Mouse (Mus musculus): ENCODE results near the gene Fmo3. TPM values are rescaled to one million over a fixed set of nuclear protein-coding genes. Genes with fewer than 3 reads are reported as not detected.

Gene Fmo3
- polyA plus RNA-seq (2015; fragmentation: Nextera tagmentation; extraction: Ambion mirVana), result 0.13 TPM in 1 of 2 replicates, not detected in the other

DNA sequence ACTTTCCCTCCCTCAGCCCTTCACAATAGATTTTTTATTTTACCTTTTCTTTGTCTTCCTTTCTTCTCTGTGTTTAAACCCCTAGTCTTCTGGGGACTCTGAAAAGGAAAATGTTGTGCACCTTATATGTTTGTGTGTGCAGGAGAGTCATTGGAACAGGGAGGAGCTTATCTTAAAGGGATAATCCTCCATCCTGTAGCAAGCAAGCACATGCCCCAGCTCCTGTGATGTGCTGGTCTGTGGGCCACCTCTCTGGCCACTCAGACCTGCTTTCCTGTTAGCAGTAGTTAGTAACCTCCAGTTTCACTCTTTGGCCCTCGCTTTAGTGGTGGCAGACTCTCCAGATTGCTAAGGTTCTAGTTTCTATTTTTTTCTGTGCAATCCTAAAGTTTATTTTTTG, at the start of gene Fmo3:
Gene Fmo3 (minus strand): TSS at position 101 of the 400 bp plus-strand sequence.
- no peaks in the 10 kb centered on the region for H3K4me1 ChIP-seq
- no peaks in the 10 kb centered on the region for H3K36me3 ChIP-seq
- no peak within 1 kb of the TSS for H3K27ac ChIP-seq (replicated peaks)
- no peak for ATAC-seq (ENCODE audit: insufficient number of reproducible peaks, low FRiP score, low TSS enrichment, low read depth)
- H3K9me3 ChIP-seq (replicated peaks), result no peaks in the 10 kb centered on the region
- 92% methylated on average over 1 of the region's 1 CpGs for WGBS
- H3K27me3 ChIP-seq, result no peaks in the 10 kb centered on the region
- H3K4me3 ChIP-seq (replicated peaks), result no peak within 1 kb of the TSS
- H3K9ac ChIP-seq, result no peak within 1 kb of the TSS
- H3K4me2 ChIP-seq (replicated peaks), result no peak within 1 kb of the TSS

DNA sequence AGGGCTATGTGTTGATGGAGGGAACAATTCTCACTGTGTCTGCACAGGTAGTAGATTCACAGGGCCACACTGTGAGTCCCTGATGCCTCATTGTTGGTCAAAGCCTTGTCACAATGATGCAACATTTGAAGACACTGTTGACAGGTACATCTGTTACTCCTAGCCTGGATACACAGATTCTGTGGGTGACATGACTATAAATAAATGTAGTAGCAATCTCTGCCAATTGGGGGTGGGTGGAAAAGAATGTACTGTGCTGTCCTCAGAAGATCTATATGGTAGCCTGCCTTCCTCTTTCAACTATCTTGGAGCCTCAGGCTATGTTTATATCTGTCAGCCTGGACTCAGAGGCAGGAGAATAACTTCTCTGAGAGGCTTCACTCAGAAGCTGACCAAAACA, 38.7 kb upstream of the Fmo3 start:
- ATAC-seq (ENCODE audit: insufficient number of reproducible peaks, low FRiP score, low TSS enrichment, low read depth), result no peak
- Histone ChIP-seq H3K27ac (replicated peaks) (no peak overlapping the region), H3K4me3 (replicated peaks) (no peak overlapping the region), H3K36me3 (no peaks in the 10 kb centered on the region), H3K27me3 (no peaks in the 10 kb centered on the region), H3K9ac (no peak overlapping the region), H3K9me3 (replicated peaks) (no peaks in the 10 kb centered on the region), H3K4me2 (replicated peaks) (no peak overlapping the region), H3K4me1 (no peaks in the 10 kb centered on the region)

DNA sequence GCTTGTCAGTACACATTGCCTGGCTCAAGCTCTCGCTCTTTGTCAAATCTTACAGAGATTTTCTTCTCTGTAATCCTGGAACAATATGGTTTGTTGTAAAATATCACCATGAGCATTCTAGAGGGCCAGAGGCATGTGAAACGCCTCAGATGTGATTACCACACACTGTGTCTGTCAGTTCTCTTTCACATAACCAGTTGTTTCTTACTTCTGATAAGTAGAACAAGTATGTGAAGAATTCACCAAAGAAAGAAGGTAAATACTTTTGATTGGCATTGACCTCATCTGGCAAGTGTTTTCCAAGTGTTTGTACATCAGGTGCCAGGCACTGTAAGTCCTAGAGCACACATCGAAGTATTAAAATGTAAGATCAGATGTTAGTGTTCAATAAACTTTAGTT, 24.9 kb upstream of the Fmo3 start:
- Histone ChIP-seq H3K4me1 (no peaks in the 10 kb centered on the region), H3K27ac (replicated peaks) (no peak overlapping the region), H3K9ac (no peak overlapping the region), H3K27me3 (no peaks in the 10 kb centered on the region), H3K9me3 (replicated peaks) (no peaks in the 10 kb centered on the region), H3K36me3 (no peaks in the 10 kb centered on the region), H3K4me2 (replicated peaks) (no peak overlapping the region), H3K4me3 (replicated peaks) (no peak overlapping the region)
- WGBS, result 65% methylated on average over 3 of the region's 3 CpGs
- no peak for ATAC-seq (ENCODE audit: insufficient number of reproducible peaks, low FRiP score, low TSS enrichment, low read depth)

DNA sequence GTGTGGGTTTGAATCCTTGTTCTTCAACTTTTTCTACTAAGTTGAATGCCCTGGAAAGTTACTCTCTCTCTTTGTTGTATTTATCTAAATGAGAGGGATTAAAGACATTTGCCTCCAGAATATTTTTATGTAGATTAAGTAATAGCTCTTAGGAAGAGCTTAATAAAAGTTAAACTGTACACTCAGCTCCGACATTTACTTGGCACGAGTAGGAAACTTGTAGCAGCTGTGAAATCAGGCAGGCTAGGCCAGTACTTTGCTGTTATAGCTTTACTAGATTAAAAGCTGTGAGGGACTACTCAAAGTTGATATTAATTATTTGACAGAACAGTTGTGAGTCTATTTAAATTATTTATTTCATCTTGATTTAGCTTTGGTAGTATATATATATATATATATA, 19.2 kb upstream of the Fmo3 start:
- WGBS, result 62% methylated on average over 2 of the region's 2 CpGs
- Histone ChIP-seq H3K9ac (no peak overlapping the region), H3K27ac (replicated peaks) (no peak overlapping the region), H3K9me3 (replicated peaks) (no peaks in the 10 kb centered on the region), H3K4me1 (no peaks in the 10 kb centered on the region), H3K36me3 (no peaks in the 10 kb centered on the region), H3K4me2 (replicated peaks) (no peak overlapping the region), H3K4me3 (replicated peaks) (no peak overlapping the region), H3K27me3 (no peaks in the 10 kb centered on the region)
- ATAC-seq (ENCODE audit: insufficient number of reproducible peaks, low FRiP score, low TSS enrichment, low read depth), result no peak

DNA sequence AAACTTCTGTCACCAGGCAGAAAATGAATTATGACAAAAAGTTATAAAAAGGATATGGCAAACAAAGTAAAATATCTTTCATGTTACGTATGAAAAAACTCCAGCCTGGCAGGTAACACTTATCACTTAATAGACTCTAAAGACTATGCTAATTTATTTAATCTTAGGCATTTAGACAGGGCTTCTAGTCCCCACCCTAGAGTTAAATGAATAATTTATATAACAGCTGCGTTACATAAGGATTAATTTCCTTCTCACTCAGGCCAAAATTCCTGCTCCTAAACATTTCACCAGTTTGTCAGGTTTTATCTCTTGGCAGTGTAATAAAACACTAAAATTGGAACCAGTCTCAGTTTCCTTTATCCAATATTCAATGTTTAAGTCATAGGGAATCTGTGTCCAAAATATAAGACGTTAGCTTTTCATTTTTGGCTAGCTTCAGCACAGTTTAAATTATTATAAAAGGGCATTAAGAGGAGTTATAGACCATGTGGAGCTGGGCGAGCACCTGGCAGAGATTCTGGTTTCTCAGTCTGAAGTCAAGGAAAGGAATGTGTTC, 17.0 kb upstream of the Fmo3 start:
- no peaks in the 10 kb centered on the region for H3K27me3 ChIP-seq
- no peak for ATAC-seq (ENCODE audit: insufficient number of reproducible peaks, low FRiP score, low TSS enrichment, low read depth)
- H3K9ac ChIP-seq, result no peak overlapping the region
- H3K4me2 ChIP-seq (replicated peaks), result no peak overlapping the region
- no peak overlapping the region for H3K27ac ChIP-seq (replicated peaks)
- H3K4me3 ChIP-seq (replicated peaks), result no peak overlapping the region
- no peaks in the 10 kb centered on the region for H3K4me1 ChIP-seq
- H3K9me3 ChIP-seq (replicated peaks), result no peaks in the 10 kb centered on the region
- 58% methylated on average over 4 of the region's 4 CpGs for WGBS
- no peaks in the 10 kb centered on the region for H3K36me3 ChIP-seq

DNA sequence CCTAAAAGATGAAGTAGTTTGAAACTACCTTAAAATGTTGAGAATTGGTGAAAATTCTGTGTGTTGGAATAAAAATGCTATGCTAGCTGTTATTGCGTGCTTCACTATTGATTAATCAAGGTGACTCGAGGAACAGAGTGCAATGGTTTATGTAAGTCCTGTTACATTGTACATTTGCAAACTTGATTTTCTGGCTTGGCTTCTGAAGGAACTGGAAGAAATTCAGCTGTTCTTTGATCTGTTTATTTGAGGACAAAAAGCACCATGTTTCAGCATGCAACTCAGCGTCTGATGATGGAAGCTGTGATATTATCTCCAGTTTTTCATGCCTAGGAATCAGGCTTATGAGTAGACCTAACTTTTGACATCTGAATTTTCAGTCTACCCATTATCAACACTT, 3.2 kb upstream of the Fmo3 start:
- Histone ChIP-seq H3K36me3 (no peaks in the 10 kb centered on the region), H3K4me1 (no peaks in the 10 kb centered on the region), H3K9me3 (replicated peaks) (no peaks in the 10 kb centered on the region), H3K4me2 (replicated peaks) (no peak overlapping the region), H3K27me3 (no peaks in the 10 kb centered on the region), H3K4me3 (replicated peaks) (no peak overlapping the region), H3K9ac (no peak overlapping the region), H3K27ac (replicated peaks) (no peak overlapping the region)
- WGBS, result 64% methylated on average over 3 of the region's 3 CpGs
- ATAC-seq (ENCODE audit: insufficient number of reproducible peaks, low FRiP score, low TSS enrichment, low read depth), result no peak

DNA sequence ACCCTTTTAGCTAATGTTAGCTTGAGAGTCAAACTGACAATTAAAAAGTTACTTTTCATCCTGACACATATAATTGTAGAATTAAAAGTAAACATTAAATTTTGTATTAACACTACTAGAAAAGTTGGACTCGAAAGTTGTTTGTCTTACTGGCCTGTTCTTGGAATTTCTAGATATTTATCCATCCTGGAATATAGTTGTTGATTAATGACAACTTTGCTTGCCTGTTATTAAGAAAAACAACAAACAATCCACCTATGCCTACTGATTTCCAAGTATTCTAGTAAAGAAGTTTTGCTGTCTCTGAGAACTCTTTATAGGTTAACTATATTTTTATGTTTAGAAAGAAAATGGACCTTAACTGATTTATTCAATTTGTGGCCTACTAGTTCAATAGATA, 2.4 kb upstream of the Fmo3 start:
- WGBS, result 96% methylated on average over 1 of the region's 1 CpGs
- no peak overlapping the region for H3K4me3 ChIP-seq (replicated peaks)

DNA sequence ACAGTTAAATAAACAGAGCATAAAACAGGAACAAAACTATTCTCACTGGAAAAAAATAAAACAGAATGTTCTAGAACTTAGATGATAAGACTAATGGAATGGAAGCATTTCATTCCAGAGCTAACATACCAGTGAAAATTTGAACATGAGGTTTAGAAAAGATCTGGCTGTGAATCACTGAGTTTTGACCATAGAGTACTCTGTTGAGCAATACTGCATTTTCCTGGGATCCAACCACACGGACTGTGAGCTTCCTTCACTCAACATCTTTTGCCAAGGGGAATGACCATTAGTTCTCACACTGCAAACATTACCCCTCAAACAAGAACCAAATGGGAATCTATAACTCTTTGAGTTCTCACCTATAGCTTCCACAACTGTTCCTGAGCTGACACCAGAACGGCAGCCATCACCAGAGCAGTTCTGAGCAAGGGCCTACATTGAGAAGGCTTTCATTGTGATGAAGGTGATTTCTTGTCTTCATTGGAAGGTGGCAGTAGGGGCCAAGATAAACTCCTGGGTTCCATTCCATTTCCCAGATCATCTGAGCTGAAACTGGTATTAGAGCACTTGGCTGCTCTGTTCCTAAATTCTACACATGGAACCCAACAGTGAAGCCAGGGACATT, 1.9 kb upstream of the Fmo3 start:
- Histone ChIP-seq H3K27me3 (no peaks in the 10 kb centered on the region), H3K27ac (replicated peaks) (no peak overlapping the region), H3K9me3 (replicated peaks) (no peaks in the 10 kb centered on the region), H3K9ac (no peak overlapping the region), H3K4me3 (replicated peaks) (no peak overlapping the region), H3K36me3 (no peaks in the 10 kb centered on the region), H3K4me2 (replicated peaks) (no peak overlapping the region), H3K4me1 (no peaks in the 10 kb centered on the region)
- WGBS, result 84% methylated on average over 2 of the region's 2 CpGs
- no peak for ATAC-seq (ENCODE audit: insufficient number of reproducible peaks, low FRiP score, low TSS enrichment, low read depth)

More for the DNA sequence above, 2.4 kb upstream of the Fmo3 start:
- Histone ChIP-seq H3K36me3 (no peaks in the 10 kb centered on the region), H3K27ac (replicated peaks) (no peak overlapping the region), H3K4me1 (no peaks in the 10 kb centered on the region), H3K4me2 (replicated peaks) (no peak overlapping the region), H3K27me3 (no peaks in the 10 kb centered on the region), H3K9me3 (replicated peaks) (no peaks in the 10 kb centered on the region), H3K9ac (no peak overlapping the region)
- ATAC-seq (ENCODE audit: insufficient number of reproducible peaks, low FRiP score, low TSS enrichment, low read depth), result no peak

DNA sequence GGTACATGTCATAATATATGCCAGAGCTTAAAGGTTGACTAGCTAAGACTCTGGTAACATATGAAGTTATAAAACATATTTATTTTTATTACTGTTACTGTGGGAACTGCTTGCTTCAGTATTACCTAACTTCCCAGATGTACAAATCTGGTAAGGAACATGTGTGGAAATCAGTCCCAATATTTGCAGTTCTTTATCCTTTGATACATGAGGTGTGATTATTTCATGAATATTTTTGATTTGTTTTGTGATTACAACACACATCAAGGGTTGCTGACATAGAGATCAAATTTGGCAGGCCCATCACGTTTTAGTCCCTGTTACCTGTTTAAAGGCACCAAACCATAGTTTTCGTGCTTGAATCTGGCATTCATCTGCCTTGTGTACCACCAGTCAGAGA, 20.8 kb downstream of the Fmo3 start:
- WGBS, result 69% methylated on average over 2 of the region's 2 CpGs
- H3K9me3 ChIP-seq (replicated peaks), result no peaks in the 10 kb centered on the region
- no peaks in the 10 kb centered on the region for H3K27me3 ChIP-seq
- no peak overlapping the region for H3K4me2 ChIP-seq (replicated peaks)
- no peaks in the 10 kb centered on the region for H3K4me1 ChIP-seq
- no peak for ATAC-seq (ENCODE audit: insufficient number of reproducible peaks, low FRiP score, low TSS enrichment, low read depth)
- H3K27ac ChIP-seq (replicated peaks), result no peak overlapping the region
- H3K4me3 ChIP-seq (replicated peaks), result no peak overlapping the region
- no peak overlapping the region for H3K9ac ChIP-seq
- H3K36me3 ChIP-seq, result no peaks in the 10 kb centered on the region

DNA sequence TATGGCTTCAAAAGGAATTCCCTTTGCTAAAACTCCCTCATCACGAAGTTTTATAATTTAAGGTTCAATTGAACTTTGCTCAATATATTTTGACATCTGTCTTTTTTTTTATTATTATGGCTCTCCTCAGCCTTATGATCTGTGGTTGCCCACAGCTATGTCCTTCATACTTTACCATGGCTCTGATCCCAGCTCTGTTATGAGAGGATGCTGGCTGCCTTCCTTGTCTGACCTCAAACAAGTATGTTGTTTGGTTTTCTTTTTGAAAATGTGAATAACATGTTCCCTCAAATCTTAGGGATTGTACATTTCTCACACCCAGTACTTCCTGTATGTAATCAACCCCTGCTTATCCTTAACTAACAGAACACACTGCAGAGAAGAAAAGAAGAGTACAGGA, 26.9 kb downstream of the Fmo3 start:
- no peak overlapping the region for H3K9ac ChIP-seq
- ATAC-seq (ENCODE audit: insufficient number of reproducible peaks, low FRiP score, low TSS enrichment, low read depth), result no peak
- H3K4me2 ChIP-seq (replicated peaks), result no peak overlapping the region
- no peaks in the 10 kb centered on the region for H3K36me3 ChIP-seq
- no peaks in the 10 kb centered on the region for H3K4me1 ChIP-seq
- no peaks in the 10 kb centered on the region for H3K27me3 ChIP-seq
- no peak overlapping the region for H3K4me3 ChIP-seq (replicated peaks)
- H3K27ac ChIP-seq (replicated peaks), result no peak overlapping the region
- WGBS, result 53% methylated on average over 1 of the region's 1 CpGs
- no peaks in the 10 kb centered on the region for H3K9me3 ChIP-seq (replicated peaks)

DNA sequence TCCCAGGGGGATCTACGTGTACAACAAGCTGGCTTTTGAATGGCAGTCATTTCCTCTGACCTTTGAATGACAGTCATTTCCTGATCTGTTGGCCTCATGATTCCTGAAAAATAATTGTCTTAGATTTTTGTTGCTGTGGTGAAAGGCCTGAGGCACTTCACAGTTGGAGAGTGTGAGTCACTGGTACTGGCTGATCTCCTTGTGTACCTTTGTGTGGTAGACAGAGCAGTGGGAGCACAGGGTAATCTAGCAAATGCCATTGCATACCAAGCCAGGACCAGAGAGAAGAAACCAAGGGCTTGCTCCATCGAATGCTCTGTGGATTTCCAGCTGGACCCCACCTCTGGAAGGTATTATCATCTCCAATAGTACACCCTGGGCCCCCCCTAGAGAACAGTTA, 31.2 kb downstream of the Fmo3 start:
- no peaks in the 10 kb centered on the region for H3K36me3 ChIP-seq
- ATAC-seq (ENCODE audit: insufficient number of reproducible peaks, low FRiP score, low TSS enrichment, low read depth), result no peak
- H3K4me3 ChIP-seq (replicated peaks), result no peak overlapping the region
- H3K27ac ChIP-seq (replicated peaks), result no peak overlapping the region
- H3K9ac ChIP-seq, result no peak overlapping the region
- H3K4me1 ChIP-seq, result no peaks in the 10 kb centered on the region
- WGBS, result 28% methylated on average over 2 of the region's 2 CpGs
- no peaks in the 10 kb centered on the region for H3K9me3 ChIP-seq (replicated peaks)
- H3K27me3 ChIP-seq, result no peaks in the 10 kb centered on the region
- H3K4me2 ChIP-seq (replicated peaks), result no peak overlapping the region

DNA sequence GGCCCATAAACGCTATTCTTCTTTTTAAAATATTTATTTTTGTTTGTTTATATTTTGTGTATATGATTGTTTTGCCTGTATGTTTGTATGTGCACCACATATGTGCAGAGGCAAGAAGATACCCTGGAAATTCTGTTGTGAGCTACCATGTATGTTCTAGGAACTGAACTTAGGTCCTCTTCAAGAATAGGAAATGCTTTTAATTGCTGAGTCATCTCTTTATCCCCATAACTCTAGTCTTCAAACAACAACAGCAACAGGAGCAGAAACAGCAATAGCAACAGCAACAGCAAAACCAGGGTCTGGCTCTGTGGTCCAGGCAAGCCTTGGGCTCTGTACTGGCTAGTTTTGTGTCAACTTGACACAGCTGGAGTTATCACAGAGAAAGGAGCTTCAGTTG, 34.6 kb downstream of the Fmo3 start:
- Histone ChIP-seq H3K4me3 (replicated peaks) (no peak overlapping the region), H3K9ac (no peak overlapping the region), H3K36me3 (no peaks in the 10 kb centered on the region), H3K27me3 (no peaks in the 10 kb centered on the region), H3K4me1 (no peaks in the 10 kb centered on the region), H3K4me2 (replicated peaks) (no peak overlapping the region), H3K27ac (replicated peaks) (no peak overlapping the region), H3K9me3 (replicated peaks) (no peaks in the 10 kb centered on the region)
- 91% methylated on average over 1 of the region's 1 CpGs for WGBS
- ATAC-seq (ENCODE audit: insufficient number of reproducible peaks, low FRiP score, low TSS enrichment, low read depth), result no peak

Measured in embryonic facial prominence, embryonic 15.5 days (tissue).